Mouse (Mus musculus) MEL (cell line): ENCODE data around the gene Tnrc6c. TPM values are rescaled to one million over a fixed set of nuclear protein-coding genes. Genes with fewer than 3 reads are reported as not detected.

Experiments
- DNase-seq: peaks from one replicate; pipeline ENCODE4 v3.0.0; 2011; ENCODE audit warnings: low read depth, low spot score
- H3K27ac ChIP-seq: 2 replicates; pipeline ENCODE4 v1.5.1; 2012; ENCODE audit warnings: low read depth, mild to moderate bottlenecking, control low read depth, low read length, moderate library complexity; ENCODE audit not compliant: control insufficient read depth
- H3K27me3 ChIP-seq, 2 experiments: fragments of 150-350 bp in 1 of 2; sonication (generic) in 1 of 2; 2 replicates each; pipeline ENCODE4 v1.6.1; 2012; ENCODE audit warnings: low read length in 2 of 2, mild to moderate bottlenecking in 2 of 2, improper control_type of control experiment in 1 of 2, moderate library complexity in 1 of 2; ENCODE audit not compliant: insufficient read depth in 2 of 2, control insufficient read depth in 1 of 2
- H3K36me3 ChIP-seq, 2 experiments: 2 replicates each; pipeline ENCODE4 v1.6.1; 2012 to 2014; ENCODE audit warnings: low read length in 2 of 2, improper control_type of control experiment in 1 of 2, inconsistent platforms in 1 of 2, mild to moderate bottlenecking in 1 of 2; ENCODE audit not compliant: insufficient read depth in 2 of 2, control insufficient read depth in 1 of 2
- H3K4me1 ChIP-seq, 2 experiments: fragments of 150-350 bp in 1 of 2; sonication (generic) in 1 of 2; 2 replicates each; pipeline ENCODE4 v1.6.1; 2012; ENCODE audit warnings: low read length in 2 of 2, improper control_type of control experiment in 1 of 2, mild to moderate bottlenecking in 1 of 2; ENCODE audit not compliant: insufficient read depth in 2 of 2, control insufficient read depth in 1 of 2
- H3K4me3 ChIP-seq, 2 experiments: fragments of 150-350 bp in 1 of 2; sonication (generic) in 1 of 2; 2 replicates each; pipeline ENCODE4 v1.5.1; 2012; ENCODE audit warnings: low read depth in 2 of 2, low read length in 2 of 2, mild to moderate bottlenecking in 2 of 2, moderate library complexity in 2 of 2, control low read depth in 1 of 2, improper control_type of control experiment in 1 of 2; ENCODE audit not compliant: control insufficient read depth in 1 of 2, insufficient read depth in 1 of 2
- H3K79me2 ChIP-seq: 2 replicates; pipeline ENCODE4 v1.6.1; 2012; ENCODE audit warnings: mild to moderate bottlenecking, low read length, moderate library complexity; ENCODE audit not compliant: control insufficient read depth, poor library complexity, insufficient read depth
- H3K9ac ChIP-seq: 2 replicates; pipeline ENCODE4 v1.6.1; 2012; ENCODE audit warnings: low read depth, mild to moderate bottlenecking, control low read depth, low read length, moderate library complexity; ENCODE audit not compliant: control insufficient read depth, poor library complexity, severe bottlenecking
- H3K9me3 ChIP-seq: fragments of 150-350 bp; sonication (generic); replicated peaks from 2 replicates; pipeline ENCODE4 v1.6.1; 2012; ENCODE audit warnings: mild to moderate bottlenecking, low read length, improper control_type of control experiment, moderate library complexity; ENCODE audit not compliant: insufficient read depth
- CHD1 ChIP-seq: IDR thresholded peaks from 2 replicates; pipeline ENCODE4 v1.6.1; 2012; ENCODE audit warnings: low read depth, mild to moderate bottlenecking, inconsistent platforms, low read length, improper control_type of control experiment
- CTCF ChIP-seq, 3 experiments: IDR thresholded peaks in 2 of 3; conservative IDR thresholded peaks in 1 of 3; 2 replicates each; pipeline ENCODE4 v1.5.1; 2011 to 2012; ENCODE audit warnings: low read length in 3 of 3, low read depth in 2 of 3, mild to moderate bottlenecking in 2 of 3, improper control_type of control experiment in 1 of 3, inconsistent platforms in 1 of 3, mixed read lengths in 1 of 3, moderate library complexity in 1 of 3; ENCODE audit not compliant: control insufficient read depth in 1 of 3, insufficient read depth in 1 of 3, poor library complexity in 1 of 3, severe bottlenecking in 1 of 3
- EP300 ChIP-seq, 2 experiments: IDR thresholded peaks; 2 replicates each; pipeline ENCODE4 v1.6.1; 2011; ENCODE audit warnings: improper control_type of control experiment in 2 of 2, low read length in 2 of 2, low read depth in 1 of 2, mild to moderate bottlenecking in 1 of 2
- HCFC1 ChIP-seq: IDR thresholded peaks from 2 replicates; pipeline ENCODE4 v1.6.1; 2012; ENCODE audit warnings: low read depth, mild to moderate bottlenecking, inconsistent platforms, low read length, improper control_type of control experiment, moderate library complexity
- MAX ChIP-seq: IDR thresholded peaks from 2 replicates; pipeline ENCODE4 v1.6.1; 2011; ENCODE audit warnings: low read length, improper control_type of control experiment
- MYC ChIP-seq: IDR thresholded peaks from 2 replicates; pipeline ENCODE4 v1.6.1; 2011; ENCODE audit warnings: low read depth, mild to moderate bottlenecking, low read length, improper control_type of control experiment, moderate library complexity
- RAD21 ChIP-seq: IDR thresholded peaks from 2 replicates; pipeline ENCODE4 v1.6.1; 2011; ENCODE audit warnings: mild to moderate bottlenecking, low read depth, low read length, improper control_type of control experiment
- SIN3A ChIP-seq: IDR thresholded peaks from 2 replicates; pipeline ENCODE4 v1.6.1; 2012; ENCODE audit warnings: low read length, improper control_type of control experiment, inconsistent platforms
- SMC3 ChIP-seq: IDR thresholded peaks from 2 replicates; pipeline ENCODE4 v1.6.1; 2011; ENCODE audit warnings: low read depth, low read length, improper control_type of control experiment
- TAL1 ChIP-seq: IDR thresholded peaks from 2 replicates; pipeline ENCODE4 v1.6.1; 2012; ENCODE audit warnings: mild to moderate bottlenecking, inconsistent platforms, low read length, moderate library complexity, mixed read lengths
- ZC3H11A ChIP-seq: IDR thresholded peaks from 2 replicates; pipeline ENCODE4 v1.6.1; 2012; ENCODE audit warnings: low read depth, mild to moderate bottlenecking, inconsistent platforms, low read length, improper control_type of control experiment
- ZNF384 ChIP-seq: IDR thresholded peaks from 2 replicates; pipeline ENCODE4 v1.6.1; 2012; ENCODE audit warnings: low read depth, mild to moderate bottlenecking, inconsistent platforms, low read length, improper control_type of control experiment
- polyA plus RNA-seq, 2 experiments: library from polyadenylated mRNA; stranded (reverse) in 1 of 2; unstranded in 1 of 2; fragments of >175 nt in 1 of 2; fragments of >200 nt in 1 of 2; gene quantifications; 2 replicates each; pipeline versions ENCODE4 v1.2.1 to v1.2.4; 2012; ENCODE audit warnings: low replicate concordance in 2 of 2, low read depth in 1 of 2; ENCODE audit not compliant: insufficient read length in 2 of 2, insufficient read depth in 1 of 2, missing spikeins in 1 of 2
- total RNA-seq: library from RNA; depleted of rRNA; stranded (reverse); fragments of 300-350 nt; gene quantifications from 2 replicates; pipeline ENCODE4 v1.2.3, GENCODE M21; 2012

Gene Tnrc6c
- total and polyA plus RNA-seq, 3 experiments: 16.0 to 19.1 TPM; not detected in 1

DNA sequence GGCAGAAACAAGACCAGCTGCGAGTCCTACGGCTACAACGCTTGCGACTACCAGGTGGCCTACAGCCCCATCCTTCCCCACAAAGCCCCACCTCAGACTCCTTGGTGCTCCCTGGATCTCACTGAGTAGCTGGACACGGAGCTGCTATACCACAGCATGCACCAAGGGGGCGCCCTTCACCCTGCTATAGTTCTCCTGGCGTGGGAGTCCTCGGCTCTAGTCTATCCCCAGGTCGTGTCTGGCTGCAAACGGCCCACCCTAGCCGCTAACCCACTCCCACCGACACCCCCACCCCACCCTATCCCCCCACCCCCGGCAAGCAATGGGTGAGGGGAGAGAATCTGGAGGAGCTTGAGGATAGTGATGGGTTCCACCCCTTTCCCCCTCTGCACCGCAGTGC lies 136.2 kb downstream of the Tnrc6c start:
- H3K4me3 ChIP-seq: no peak overlapping the region
- no peaks in the 10 kb centered on the region for H3K9me3 ChIP-seq
- H3K27ac ChIP-seq: no peak overlapping the region
- peak; percentile 77 for DNase-seq
- H3K27me3 ChIP-seq: no peaks in the 10 kb centered on the region
- TF ChIP-seq SIN3A (0 out of 2 replicates have a peak, but pooled peaks have one; percentile 20), CHD1 (no peak), MAX (no peak), SMC3 (peak; percentile 60), CTCF (IDR thresholded peaks at IDR 0.05 in 2 of 3, conservative IDR thresholded peaks at IDR 0.05 in 1 of 3; ENCODE audit: control insufficient read depth in 1 of 3, insufficient read depth in 1 of 3, low read depth in 2 of 3, low read length in 3 of 3, poor library complexity in 1 of 3, severe bottlenecking in 1 of 3) (peak; percentile 89 to 97 (median 92)), RAD21 (peak; percentile 69), HCFC1 (no peak), MYC (no peak), EP300 (IDR thresholded peaks at IDR 0.05; ENCODE audit: low read depth in 1 of 2, low read length in 2 of 2) (no peak), ZC3H11A (peak; percentile 52; the same call in 1 of the 2 replicates), TAL1 (no peak)
- no peaks in the 10 kb centered on the region for H3K79me2 ChIP-seq
- no peaks in the 10 kb centered on the region for H3K36me3 ChIP-seq
- no peaks in the 10 kb centered on the region for H3K4me1 ChIP-seq
- no peak overlapping the region for H3K9ac ChIP-seq

DNA sequence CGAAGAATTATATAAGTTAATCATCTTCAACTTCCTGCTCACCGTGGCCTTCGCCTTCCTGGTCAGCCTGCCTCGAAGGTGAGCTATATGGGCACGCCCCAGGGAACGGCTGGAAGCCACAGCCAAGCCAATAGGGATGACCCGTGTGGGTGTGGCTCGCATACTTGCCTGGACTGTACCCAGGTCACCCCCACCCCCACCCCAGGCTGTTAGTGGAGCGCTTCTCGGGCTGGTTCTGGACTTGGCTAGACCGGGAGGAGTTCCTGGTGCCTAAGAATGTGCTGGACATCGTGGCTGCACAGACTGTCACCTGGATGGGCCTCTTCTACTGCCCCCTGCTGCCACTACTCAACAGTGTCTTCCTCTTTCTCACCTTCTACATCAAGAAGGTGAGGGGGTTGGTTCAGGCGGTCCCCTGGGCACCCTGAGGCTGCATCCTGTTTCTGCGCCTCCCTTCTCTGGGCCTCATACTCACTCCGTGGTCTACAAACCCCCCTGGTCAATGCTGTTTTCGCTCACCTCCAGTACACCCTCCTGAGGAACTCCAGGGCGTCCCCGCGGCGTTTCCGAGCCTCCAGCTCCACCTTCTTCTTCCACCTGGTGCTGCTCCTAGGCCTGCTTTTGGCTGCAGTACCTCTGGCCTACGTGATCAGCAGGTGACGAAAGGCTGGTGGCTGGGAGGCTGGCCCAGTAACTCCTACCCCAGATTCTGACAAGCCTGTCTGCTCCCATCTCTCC lies 136.8 kb downstream of the Tnrc6c start:
- no peaks in the 10 kb centered on the region for H3K79me2 ChIP-seq
- H3K4me1 ChIP-seq: no peaks in the 10 kb centered on the region
- DNase-seq: no peak
- no peaks in the 10 kb centered on the region for H3K9me3 ChIP-seq
- no peak overlapping the region for H3K9ac ChIP-seq
- no peak overlapping the region for H3K4me3 ChIP-seq
- H3K36me3 ChIP-seq: no peaks in the 10 kb centered on the region
- peak; percentile 22 to 50 (median 40); a peak in 5 of 6 replicates for TF ChIP-seq CTCF (IDR thresholded peaks at IDR 0.05 in 2 of 3, conservative IDR thresholded peaks at IDR 0.05 in 1 of 3; ENCODE audit: control insufficient read depth in 1 of 3, insufficient read depth in 1 of 3, low read depth in 2 of 3, low read length in 3 of 3, poor library complexity in 1 of 3, severe bottlenecking in 1 of 3)
- TF ChIP-seq ZC3H11A: no peak
- TF ChIP-seq, all 39 proteins: peak for 1
- Histone ChIP-seq H3K27me3 (no peaks in the 10 kb centered on the region), H3K27ac (no peak overlapping the region)

DNA sequence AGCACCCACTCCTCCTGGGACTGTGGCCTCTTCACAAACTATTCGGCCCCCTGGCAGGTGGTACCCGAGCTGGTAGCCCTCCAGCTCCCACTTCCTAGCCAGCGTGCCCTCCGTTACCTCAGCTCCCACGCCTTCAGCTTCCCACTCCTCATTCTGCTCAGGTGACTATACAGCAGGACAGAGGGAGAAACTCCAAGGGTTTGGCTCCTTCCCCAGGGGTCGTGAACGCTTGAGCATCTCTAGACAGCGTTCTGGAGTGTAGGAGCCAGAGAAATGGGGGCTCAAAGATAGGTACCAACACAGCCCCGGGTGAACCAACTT lies 137.3 kb downstream of the Tnrc6c start:
- DNase-seq: no peak
- TF ChIP-seq ZNF384 (no peak), SIN3A (no peak), ZC3H11A (no peak)
- Histone ChIP-seq H3K4me1 (no peaks in the 10 kb centered on the region), H3K36me3 (no peaks in the 10 kb centered on the region), H3K79me2 (no peaks in the 10 kb centered on the region), H3K27me3 (no peaks in the 10 kb centered on the region), H3K27ac (no peak overlapping the region), H3K9ac (no peak overlapping the region), H3K9me3 (no peaks in the 10 kb centered on the region), H3K4me3 (no peak overlapping the region)
